ENCODE assay signal across 14 mouse cellular contexts in genomic region chr17:85858516-85858915, GRCm38 (mm10).
DNase-seq lines count a peak whose midpoint lies in the region; ATAC-seq lines count a peak whose summit lies in the region.
"Had no signal": no experiment of that assay in that cellular context is flagged by ENCODE, and none has a peak within 500 bp of the region (broad histone marks: within the 10 kb centered on the region; RNA-seq: fewer than 3 reads in every experiment).

No protein-coding gene starts in this region.

- WGBS in heart, embryonic 12.5 days = 82% methylated on average over 2 of the region's 2 CpGs
- 77% methylated on average over 2 of the region's 2 CpGs for WGBS in heart, embryonic 10.5 days
- WGBS in midbrain, embryonic 11.5 days = 81% methylated on average over 2 of the region's 2 CpGs
- 85% methylated on average over 2 of the region's 2 CpGs for WGBS in midbrain, embryonic 10.5 days
- 71% methylated on average over 2 of the region's 2 CpGs for WGBS in forebrain, embryonic 16.5 days
- 85% methylated on average over 2 of the region's 2 CpGs for WGBS in neural tube, embryonic 15.5 days
- WGBS in limb, embryonic 10.5 days = 83% methylated on average over 2 of the region's 2 CpGs

- no peaks in the 10 kb centered on the region for H3K4me1 ChIP-seq in heart, embryonic 12.5 days (replicated peaks)
- H3K4me1 ChIP-seq in heart, embryonic 10.5 days = peaks cover 9% of the 10 kb centered on the region; the same call in 1 of the 2 replicates
- no peaks in the 10 kb centered on the region for H3K4me1 ChIP-seq in midbrain, embryonic 11.5 days (ENCODE audit: control insufficient read depth, insufficient read depth, low read length)
- H3K4me1 ChIP-seq in midbrain, embryonic 10.5 days = 0 out of 2 replicates have a peak, but pooled peaks cover 7% of the 10 kb centered on the region
- peaks cover 11% of the 10 kb centered on the region for H3K4me1 ChIP-seq in forebrain, embryonic 16.5 days (replicated peaks; ENCODE audit: control insufficient read depth, insufficient read depth, low read length)
- H3K4me1 ChIP-seq in neural tube, embryonic 15.5 days = peaks cover 3% of the 10 kb centered on the region; the same call in 1 of the 2 replicates
- peaks cover 41% of the 10 kb centered on the region for H3K4me1 ChIP-seq in limb, embryonic 10.5 days

- no peak for DNase-seq in heart, embryonic 10.5 days (ENCODE audit: low spot score)
- DNase-seq in midbrain, embryonic 11.5 days (ENCODE audit: low spot score, missing footprints) = peak; percentile 72
- no peak for DNase-seq in midbrain, embryonic 10.5 days (ENCODE audit: low spot score)
- no peak for DNase-seq in limb, embryonic 10.5 days (ENCODE audit: low spot score)
- DNase-seq: lung, adult 18-20 months; spleen, adult 18-20 months; thymus, postnatal 4 days had no signal

- peak overlapping the region; percentile 58; the same call in 1 of the 2 replicates for H3K4me2 ChIP-seq in heart, embryonic 12.5 days
- no peak overlapping the region for H3K4me2 ChIP-seq in midbrain, embryonic 11.5 days
- H3K4me2 ChIP-seq in forebrain, embryonic 16.5 days (ENCODE audit: low read length) = peak overlapping the region; percentile 47; the same call in 1 of the 2 replicates
- peak overlapping the region; percentile 44 for H3K4me2 ChIP-seq in neural tube, embryonic 15.5 days

- no peak for ATAC-seq in heart, embryonic 12.5 days (ENCODE audit: insufficient number of reproducible peaks, low FRiP score)
- ATAC-seq in midbrain, embryonic 11.5 days (ENCODE audit: low FRiP score) = no peak
- ATAC-seq in forebrain, embryonic 16.5 days = no peak
- ATAC-seq in neural tube, embryonic 15.5 days (ENCODE audit: low FRiP score) = no peak
- ATAC-seq in erythroblast, adult 5-6 weeks (replicated peaks; ENCODE audit: low FRiP score, poor library complexity, severe bottlenecking) = no peak
- ATAC-seq: Patski had no signal

- no peak overlapping the region for H3K9ac ChIP-seq in heart, embryonic 12.5 days
- H3K9ac ChIP-seq in midbrain, embryonic 11.5 days (ENCODE audit: low read length) = no peak overlapping the region
- H3K9ac ChIP-seq in forebrain, embryonic 16.5 days (replicated peaks; ENCODE audit: low read depth, low read length) = no peak overlapping the region
- no peak overlapping the region for H3K9ac ChIP-seq in neural tube, embryonic 15.5 days (replicated peaks)
- H3K9ac ChIP-seq: limb, embryonic 15.5 days had no signal

- H3K36me3 ChIP-seq in heart, embryonic 12.5 days = no peaks in the 10 kb centered on the region
- no peaks in the 10 kb centered on the region for H3K36me3 ChIP-seq in heart, embryonic 10.5 days
- no peaks in the 10 kb centered on the region for H3K36me3 ChIP-seq in midbrain, embryonic 11.5 days (ENCODE audit: control insufficient read depth, insufficient read depth, low read length)
- H3K36me3 ChIP-seq in midbrain, embryonic 10.5 days = no peaks in the 10 kb centered on the region
- no peaks in the 10 kb centered on the region for H3K36me3 ChIP-seq in forebrain, embryonic 16.5 days (ENCODE audit: control insufficient read depth, insufficient read depth)
- no peaks in the 10 kb centered on the region for H3K36me3 ChIP-seq in neural tube, embryonic 15.5 days
- no peaks in the 10 kb centered on the region for H3K36me3 ChIP-seq in limb, embryonic 10.5 days
- H3K36me3 ChIP-seq: limb, embryonic 15.5 days had no signal

- H3K4me3 ChIP-seq in heart, embryonic 12.5 days = no peak overlapping the region
- H3K4me3 ChIP-seq in heart, embryonic 10.5 days = no peak overlapping the region
- H3K4me3 ChIP-seq in midbrain, embryonic 11.5 days (ENCODE audit: low read depth, low read length) = no peak overlapping the region
- H3K4me3 ChIP-seq in midbrain, embryonic 10.5 days = no peak overlapping the region
- H3K4me3 ChIP-seq in forebrain, embryonic 16.5 days (replicated peaks; ENCODE audit: low read length) = no peak overlapping the region
- H3K4me3 ChIP-seq in neural tube, embryonic 15.5 days (replicated peaks) = no peak overlapping the region
- no peak overlapping the region for H3K4me3 ChIP-seq in limb, embryonic 10.5 days
- H3K4me3 ChIP-seq: limb, embryonic 15.5 days had no signal

- H3K27me3 ChIP-seq in heart, embryonic 12.5 days (replicated peaks) = no peaks in the 10 kb centered on the region
- peaks cover 11% of the 10 kb centered on the region; the same call in 1 of the 2 replicates for H3K27me3 ChIP-seq in heart, embryonic 10.5 days (ENCODE audit: insufficient read depth, poor library complexity, severe bottlenecking)
- H3K27me3 ChIP-seq in midbrain, embryonic 11.5 days (ENCODE audit: control insufficient read depth, insufficient read depth, low read length) = no peaks in the 10 kb centered on the region
- H3K27me3 ChIP-seq in midbrain, embryonic 10.5 days (ENCODE audit: low read depth, poor library complexity, severe bottlenecking) = no peaks in the 10 kb centered on the region
- no peaks in the 10 kb centered on the region; the same call in 1 of the 2 replicates for H3K27me3 ChIP-seq in forebrain, embryonic 16.5 days (replicated peaks; ENCODE audit: control insufficient read depth, insufficient read depth, low read length)
- H3K27me3 ChIP-seq in neural tube, embryonic 15.5 days (replicated peaks) = no peaks in the 10 kb centered on the region
- peaks cover 25% of the 10 kb centered on the region for H3K27me3 ChIP-seq in limb, embryonic 10.5 days (ENCODE audit: low read depth, poor library complexity, severe bottlenecking)

- H3K9me3 ChIP-seq in heart, embryonic 12.5 days (replicated peaks) = no peaks in the 10 kb centered on the region
- no peaks in the 10 kb centered on the region for H3K9me3 ChIP-seq in heart, embryonic 10.5 days
- no peaks in the 10 kb centered on the region for H3K9me3 ChIP-seq in midbrain, embryonic 11.5 days (ENCODE audit: control insufficient read depth, low read length)
- H3K9me3 ChIP-seq in midbrain, embryonic 10.5 days (replicated peaks) = no peaks in the 10 kb centered on the region
- H3K9me3 ChIP-seq in forebrain, embryonic 16.5 days (ENCODE audit: control insufficient read depth, low read length) = no peaks in the 10 kb centered on the region
- no peaks in the 10 kb centered on the region for H3K9me3 ChIP-seq in neural tube, embryonic 15.5 days (replicated peaks)
- H3K9me3 ChIP-seq in limb, embryonic 10.5 days (replicated peaks) = no peaks in the 10 kb centered on the region
- H3K9me3 ChIP-seq: limb, embryonic 15.5 days had no signal

- no peak overlapping the region for H3K27ac ChIP-seq in heart, embryonic 12.5 days (ENCODE audit: poor library complexity, severe bottlenecking)
- H3K27ac ChIP-seq in heart, embryonic 10.5 days = no peak overlapping the region
- H3K27ac ChIP-seq in midbrain, embryonic 11.5 days (ENCODE audit: low read depth, low read length) = no peak overlapping the region
- no peak overlapping the region for H3K27ac ChIP-seq in midbrain, embryonic 10.5 days (replicated peaks)
- H3K27ac ChIP-seq in forebrain, embryonic 16.5 days (ENCODE audit: low read length) = no peak overlapping the region
- H3K27ac ChIP-seq in neural tube, embryonic 15.5 days (replicated peaks) = no peak overlapping the region
- no peak overlapping the region for H3K27ac ChIP-seq in limb, embryonic 10.5 days
- H3K27ac ChIP-seq: left cerebral cortex, adult 2 months; limb, embryonic 15.5 days had no signal
